Mouse (Mus musculus) CH12.LX (cell line): ENCODE data around the gene Cuedc1. TPM values are rescaled to one million over a fixed set of nuclear protein-coding genes. Genes with fewer than 3 reads are reported as not detected.
A peak's percentile ranks its signal among the peaks of the same experiment; 100 is the strongest.

Source experiments
- DNase-seq: peaks from one replicate; pipeline ENCODE4 v3.0.0-alpha.2; 2013; ENCODE audit errors: extremely low read depth
- H3K27ac ChIP-seq: 2 replicates; pipeline ENCODE4 v1.5.1; 2012; ENCODE audit warnings: low read depth, mild to moderate bottlenecking, control low read depth, moderate library complexity; ENCODE audit not compliant: insufficient read depth
- H3K27me3 ChIP-seq: replicated peaks from 2 replicates; pipeline ENCODE3; 2012; ENCODE audit warnings: inconsistent platforms
- H3K36me3 ChIP-seq, 2 experiments: replicated peaks in 1 of 2; 2 replicates each; pipeline versions ENCODE3 to v1.6.1; 2012; ENCODE audit warnings: inconsistent platforms in 1 of 2, low read length in 1 of 2, mild to moderate bottlenecking in 1 of 2, mixed read lengths in 1 of 2, moderate library complexity in 1 of 2; ENCODE audit not compliant: control insufficient read depth in 1 of 2, insufficient read depth in 1 of 2
- H3K4me1 ChIP-seq, 2 experiments: 2 replicates each; pipeline ENCODE4 v1.6.1; 2012; ENCODE audit warnings: inconsistent platforms in 1 of 2, moderate library complexity in 1 of 2; ENCODE audit not compliant: insufficient read depth in 2 of 2, control insufficient read depth in 1 of 2
- H3K4me2 ChIP-seq: 2 replicates; pipeline ENCODE4 v1.6.1; 2012; ENCODE audit warnings: low read depth, mild to moderate bottlenecking, control low read depth; ENCODE audit not compliant: poor library complexity, insufficient read depth, severe bottlenecking
- H3K4me3 ChIP-seq, 3 experiments: fragments of 150-350 bp in 1 of 3; sonication (generic) in 1 of 3; replicated peaks in 1 of 3; 2 replicates each; pipeline versions ENCODE3 to v1.5.1; 2011 to 2012; ENCODE audit warnings: low read depth in 2 of 3, low read length in 2 of 3, mild to moderate bottlenecking in 2 of 3, moderate library complexity in 2 of 3, control low read depth in 1 of 3, improper control_type of control experiment in 1 of 3, inconsistent platforms in 1 of 3, mixed read lengths in 1 of 3; ENCODE audit not compliant: poor library complexity in 1 of 3
- H3K79me2 ChIP-seq: replicated peaks from 2 replicates; pipeline ENCODE4 v1.6.1; 2012; ENCODE audit warnings: mild to moderate bottlenecking, moderate library complexity; ENCODE audit not compliant: control insufficient read depth, poor library complexity, insufficient read depth, severe bottlenecking; ENCODE audit errors: extremely low read depth
- H3K9ac ChIP-seq: 2 replicates; pipeline ENCODE4 v1.6.1; 2012; ENCODE audit warnings: low read depth, mild to moderate bottlenecking, control low read depth, moderate library complexity; ENCODE audit not compliant: insufficient read depth
- H3K9me3 ChIP-seq: replicated peaks from 2 replicates; pipeline ENCODE3; 2012; ENCODE audit warnings: low read length, inconsistent platforms, mixed read lengths
- BHLHE40 ChIP-seq: IDR thresholded peaks from 2 replicates; pipeline ENCODE4 v1.6.1; 2011; ENCODE audit warnings: mild to moderate bottlenecking, low read depth, low read length, improper control_type of control experiment
- CHD1 ChIP-seq: IDR thresholded peaks from 2 replicates; pipeline ENCODE4 v1.6.1; 2012; ENCODE audit warnings: low read depth, low read length, improper control_type of control experiment, inconsistent platforms
- CHD2 ChIP-seq: IDR thresholded peaks from 2 replicates; pipeline ENCODE4 v1.6.1; 2011; ENCODE audit warnings: low read length, improper control_type of control experiment
- CTCF ChIP-seq, 2 experiments: IDR thresholded peaks in 1 of 2; conservative IDR thresholded peaks in 1 of 2; 2 replicates each; pipeline ENCODE4 v1.5.1; 2011 to 2012; ENCODE audit warnings: low read depth in 2 of 2, low read length in 2 of 2, improper control_type of control experiment in 1 of 2, inconsistent platforms in 1 of 2, mild to moderate bottlenecking in 1 of 2, moderate library complexity in 1 of 2
- E2F4 ChIP-seq: IDR thresholded peaks from 2 replicates; pipeline ENCODE4 v1.6.1; 2011; ENCODE audit warnings: low read depth, low read length, improper control_type of control experiment; ENCODE audit not compliant: insufficient replicate concordance
- ELF1 ChIP-seq: IDR thresholded peaks from 2 replicates; pipeline ENCODE4 v1.6.1; 2014; ENCODE audit warnings: low read depth, mild to moderate bottlenecking, inconsistent platforms, low read length, improper control_type of control experiment
- EP300 ChIP-seq: IDR thresholded peaks from 2 replicates; pipeline ENCODE4 v1.6.1; 2011; ENCODE audit warnings: low read length, improper control_type of control experiment
- ETS1 ChIP-seq: conservative IDR thresholded peaks from 2 replicates; pipeline ENCODE4 v1.6.1; 2012; ENCODE audit warnings: low read depth, mild to moderate bottlenecking, inconsistent platforms, low read length, improper control_type of control experiment, moderate library complexity
- GABPA ChIP-seq: IDR thresholded peaks from 2 replicates; pipeline ENCODE4 v1.6.1; 2012; ENCODE audit warnings: low read depth, low read length, improper control_type of control experiment, inconsistent platforms; ENCODE audit not compliant: insufficient replicate concordance
- HCFC1 ChIP-seq: IDR thresholded peaks from 2 replicates; pipeline ENCODE4 v1.6.1; 2012; ENCODE audit warnings: low read depth, mild to moderate bottlenecking, inconsistent platforms, low read length, improper control_type of control experiment
- IRF4 ChIP-seq: IDR thresholded peaks from 2 replicates; pipeline ENCODE4 v1.6.1; 2014; ENCODE audit warnings: low read depth, mild to moderate bottlenecking, inconsistent platforms, low read length, improper control_type of control experiment
- JUN ChIP-seq: IDR thresholded peaks from 2 replicates; pipeline ENCODE4 v1.6.1; 2011; ENCODE audit warnings: low read depth, mild to moderate bottlenecking, low read length, improper control_type of control experiment, moderate library complexity; ENCODE audit not compliant: insufficient read depth
- JUND ChIP-seq: conservative IDR thresholded peaks from 2 replicates; pipeline ENCODE4 v1.6.1; 2011; ENCODE audit warnings: low read depth, low read length, improper control_type of control experiment
- KAT2A ChIP-seq: IDR thresholded peaks from 2 replicates; pipeline ENCODE4 v1.6.1; 2012; ENCODE audit warnings: low read length, improper control_type of control experiment, inconsistent platforms; ENCODE audit not compliant: insufficient replicate concordance
- MAFK ChIP-seq: IDR thresholded peaks from 2 replicates; pipeline ENCODE4 v1.6.1; 2011; ENCODE audit warnings: low read length, improper control_type of control experiment; ENCODE audit not compliant: insufficient replicate concordance
- MAX ChIP-seq: IDR thresholded peaks from 2 replicates; pipeline ENCODE4 v1.6.1; 2011; ENCODE audit warnings: low read length, improper control_type of control experiment
- MAZ ChIP-seq: IDR thresholded peaks from 2 replicates; pipeline ENCODE4 v1.6.1; 2012; ENCODE audit warnings: low read depth, mild to moderate bottlenecking, inconsistent platforms, low read length, improper control_type of control experiment, moderate library complexity
- MEF2A ChIP-seq: IDR thresholded peaks from 2 replicates; pipeline ENCODE4 v1.6.1; 2014; ENCODE audit warnings: low read depth, mild to moderate bottlenecking, inconsistent platforms, low read length, improper control_type of control experiment, borderline replicate concordance
- MXI1 ChIP-seq: IDR thresholded peaks from 2 replicates; pipeline ENCODE4 v1.6.1; 2011; ENCODE audit warnings: mild to moderate bottlenecking, low read depth, low read length, improper control_type of control experiment
- MYC ChIP-seq: IDR thresholded peaks from 2 replicates; pipeline ENCODE4 v1.6.1; 2011; ENCODE audit warnings: low read depth, mild to moderate bottlenecking, improper control_type of control experiment, low read length
- NELFE ChIP-seq: IDR thresholded peaks from 2 replicates; pipeline ENCODE4 v1.6.1; 2011; ENCODE audit warnings: low read depth, low read length, improper control_type of control experiment
- NRF1 ChIP-seq: IDR thresholded peaks from 2 replicates; pipeline ENCODE4 v1.6.1; 2014; ENCODE audit warnings: low read depth, mild to moderate bottlenecking, inconsistent platforms, low read length, improper control_type of control experiment, moderate library complexity
- PAX5 ChIP-seq: IDR thresholded peaks from 2 replicates; pipeline ENCODE4 v1.6.1; 2012; ENCODE audit warnings: low read length, inconsistent platforms, mixed read lengths
- POLR2A ChIP-seq: IDR thresholded peaks from 2 replicates; pipeline ENCODE4 v1.6.1; 2011; ENCODE audit warnings: low read depth, mild to moderate bottlenecking, improper control_type of control experiment, low read length
- POLR2AphosphoS2 ChIP-seq: IDR thresholded peaks from 2 replicates; pipeline ENCODE4 v1.6.1; 2011; ENCODE audit warnings: low read depth, low read length, improper control_type of control experiment
- RAD21 ChIP-seq: IDR thresholded peaks from 2 replicates; pipeline ENCODE4 v1.6.1; 2011; ENCODE audit warnings: low read depth, mild to moderate bottlenecking, low read length, improper control_type of control experiment, moderate library complexity
- RCOR1 ChIP-seq: conservative IDR thresholded peaks from 2 replicates; pipeline ENCODE4 v1.6.1; 2012; ENCODE audit warnings: low read depth, mild to moderate bottlenecking, inconsistent platforms, low read length, improper control_type of control experiment
- SIN3A ChIP-seq: IDR thresholded peaks from 2 replicates; pipeline ENCODE4 v1.6.1; 2012; ENCODE audit warnings: low read length, improper control_type of control experiment, inconsistent platforms
- SMC3 ChIP-seq: IDR thresholded peaks from 2 replicates; pipeline ENCODE4 v1.6.1; 2011; ENCODE audit warnings: low read depth, low read length, improper control_type of control experiment
- TBP ChIP-seq: conservative IDR thresholded peaks from 2 replicates; pipeline ENCODE4 v1.6.1; 2011; ENCODE audit warnings: low read depth, low read length, improper control_type of control experiment
- TCF12 ChIP-seq: IDR thresholded peaks from 2 replicates; pipeline ENCODE4 v1.6.1; 2014; ENCODE audit warnings: low read depth, mild to moderate bottlenecking, inconsistent platforms, low read length, improper control_type of control experiment
- UBTF ChIP-seq: IDR thresholded peaks from 2 replicates; pipeline ENCODE4 v1.6.1; 2012; ENCODE audit warnings: low read depth, mild to moderate bottlenecking, inconsistent platforms, low read length, improper control_type of control experiment, moderate library complexity
- USF1 ChIP-seq: IDR thresholded peaks from 2 replicates; pipeline ENCODE4 v1.6.1; 2014; ENCODE audit warnings: low read depth, mild to moderate bottlenecking, inconsistent platforms, low read length, improper control_type of control experiment
- USF2 ChIP-seq: conservative IDR thresholded peaks from 2 replicates; pipeline ENCODE4 v1.6.1; 2011; ENCODE audit warnings: low read depth, low read length, improper control_type of control experiment
- ZC3H11A ChIP-seq: IDR thresholded peaks from 2 replicates; pipeline ENCODE4 v1.6.1; 2012; ENCODE audit warnings: low read depth, mild to moderate bottlenecking, inconsistent platforms, low read length, improper control_type of control experiment
- ZKSCAN1 ChIP-seq: IDR thresholded peaks from 2 replicates; pipeline ENCODE4 v1.6.1; 2012; ENCODE audit warnings: low read depth, inconsistent platforms, low read length, improper control_type of control experiment, borderline replicate concordance
- ZMIZ1 ChIP-seq: IDR thresholded peaks from 2 replicates; pipeline ENCODE4 v1.6.1; 2012; ENCODE audit warnings: low read depth, mild to moderate bottlenecking, inconsistent platforms, low read length, improper control_type of control experiment
- ZNF384 ChIP-seq: IDR thresholded peaks from 2 replicates; pipeline ENCODE4 v1.6.1; 2012; ENCODE audit warnings: low read depth, low read length, improper control_type of control experiment, inconsistent platforms
- dilution Hi-C: fragments of 300-500 bp; cut with MboI; formaldehyde crosslinking; loops from 2 replicates; pipeline ENCODE4 v1.14.3; 2020; ENCODE audit warnings: low sequenced_read_pairs; ENCODE audit not compliant: extremely low pct_unique_long_range_greater_than_20kb, extremely low pct_ligation_motif_present
- in situ Hi-C: fragments of 300-500 bp; cut with MboI; formaldehyde crosslinking; loops from 3 replicates; pipeline ENCODE4 v1.14.3; 2019; ENCODE audit warnings: low sequenced_read_pairs, low pct_ligation_motif_present, low pct_unique_long_range_greater_than_20kb, mixed read lengths
- polyA plus RNA-seq: library from polyadenylated mRNA; unstranded; fragments of >175 nt; gene quantifications from 2 replicates; pipeline ENCODE4 v1.2.1, GENCODE M21; 2012; ENCODE audit warnings: low read depth; ENCODE audit not compliant: insufficient read length
- total RNA-seq, 2 experiments: library from RNA; depleted of rRNA; stranded (reverse); fragments of 300-350 nt in 1 of 2; fragments of >200 nt in 1 of 2; gene quantifications; 2 replicates each; pipeline ENCODE4 v1.2.3; 2012 to 2014

The Cuedc1 gene
- total and polyA plus RNA-seq, 3 experiments = 0.20 to 0.51 (median 0.47) TPM

DNA sequence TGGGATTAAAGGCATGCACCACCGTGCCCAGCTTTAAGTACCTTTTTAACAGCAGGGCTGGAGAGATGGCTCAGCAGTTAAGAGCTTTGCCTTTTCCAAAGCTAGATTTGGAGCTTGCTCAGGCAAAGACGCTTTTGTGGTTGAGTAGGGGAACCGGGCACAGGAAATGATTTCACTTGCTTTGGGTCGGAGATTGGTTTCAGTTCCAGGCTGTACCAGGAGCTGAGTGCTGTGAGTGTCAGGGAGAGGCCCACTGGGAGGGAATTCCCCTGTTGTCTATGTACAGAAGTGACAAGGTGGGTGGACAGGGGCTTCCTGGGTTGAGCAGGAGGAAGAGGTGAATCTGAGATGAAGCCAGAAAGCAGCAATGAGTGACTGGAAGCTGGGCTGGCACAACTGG is 9.5 kb downstream of the Cuedc1 start:
- H3K4me3 ChIP-seq = no peak overlapping the region
- dilution Hi-C loops = no loop called here
- H3K79me2 ChIP-seq = no peaks in the 10 kb centered on the region
- H3K36me3 ChIP-seq = no peaks in the 10 kb centered on the region
- in situ Hi-C loops = no loop called here
- H3K4me1 ChIP-seq = peaks cover 54 to 95% of the 10 kb centered on the region in 2 experiments
- no peaks in the 10 kb centered on the region for H3K9me3 ChIP-seq
- peak overlapping the region; percentile 31 for H3K4me2 ChIP-seq
- H3K27me3 ChIP-seq = peaks cover 25% of the 10 kb centered on the region
- no peak overlapping the region for H3K9ac ChIP-seq
- no peak overlapping the region for H3K27ac ChIP-seq
- DNase-seq = peak; percentile 98
- no peak for TF ChIP-seq USF1
- TF ChIP-seq RCOR1 = peak; percentile 100
- TF ChIP-seq TCF12 = peak; percentile 93
- peak; percentile 52; the same call in 1 of the 2 replicates for TF ChIP-seq UBTF
- TF ChIP-seq PAX5 = no peak
- peak; percentile 81 for TF ChIP-seq MYC
- TF ChIP-seq RAD21 = peak; percentile 13; the same call in 1 of the 2 replicates
- TF ChIP-seq ZMIZ1 = peak; percentile 76
- peak; percentile 91 for TF ChIP-seq JUND
- peak; percentile 72 for TF ChIP-seq MAX
- peak; percentile 94 for TF ChIP-seq SIN3A
- TF ChIP-seq USF2 = no peak
- TF ChIP-seq MAZ = peak; percentile 95
- no peak for TF ChIP-seq CHD1
- TF ChIP-seq GABPA = no peak
- TF ChIP-seq MAFK = peak; percentile 97
- 0 out of 2 replicates have a peak, but pooled peaks have one; percentile 48 for TF ChIP-seq NELFE
- TF ChIP-seq MEF2A = peak; percentile 97
- 0 out of 2 replicates have a peak, but pooled peaks have one; percentile 64 for TF ChIP-seq KAT2A
- TF ChIP-seq ZKSCAN1 = no peak
- TF ChIP-seq TBP = no peak
- no peak for TF ChIP-seq ZC3H11A
- TF ChIP-seq BHLHE40 = peak; percentile 93
- TF ChIP-seq CTCF (conservative IDR thresholded peaks at IDR 0.05 in 1 of 2, IDR thresholded peaks at IDR 0.05 in 1 of 2; ENCODE audit: low read depth in 2 of 2, low read length in 2 of 2) = no peak
- peak; percentile 98 for TF ChIP-seq ETS1
- TF ChIP-seq ELF1 = peak; percentile 80
- peak; percentile 36; the same call in 1 of the 2 replicates for TF ChIP-seq POLR2AphosphoS2
- TF ChIP-seq HCFC1 = peak; percentile 53
- peak; percentile 96 for TF ChIP-seq JUN
- no peak; the same call in none of the 2 replicates for TF ChIP-seq ZNF384
- peak; percentile 40; the same call in 1 of the 2 replicates for TF ChIP-seq SMC3
- peak; percentile 99 for TF ChIP-seq EP300
- no peak for TF ChIP-seq E2F4
- no peak; the same call in 1 of the 2 replicates for TF ChIP-seq POLR2A
- peak; percentile 51; the same call in 1 of the 2 replicates for TF ChIP-seq NRF1
- TF ChIP-seq CHD2 = peak; percentile 94
- peak; percentile 100 for TF ChIP-seq IRF4
- no peak for TF ChIP-seq MXI1
- TF ChIP-seq, all 38 proteins: peak for 25
